Mouse (Mus musculus): Measurements from ENCODE around the gene Wdr64. TPM values are rescaled to one million over a fixed set of nuclear protein-coding genes. Genes with fewer than 3 reads are reported as not detected.
A peak's percentile ranks its signal among the peaks of the same experiment; 100 is the strongest.

The Wdr64 gene
- total and polyA plus RNA-seq, 2 experiments from 2014 or later = not detected

DNA sequence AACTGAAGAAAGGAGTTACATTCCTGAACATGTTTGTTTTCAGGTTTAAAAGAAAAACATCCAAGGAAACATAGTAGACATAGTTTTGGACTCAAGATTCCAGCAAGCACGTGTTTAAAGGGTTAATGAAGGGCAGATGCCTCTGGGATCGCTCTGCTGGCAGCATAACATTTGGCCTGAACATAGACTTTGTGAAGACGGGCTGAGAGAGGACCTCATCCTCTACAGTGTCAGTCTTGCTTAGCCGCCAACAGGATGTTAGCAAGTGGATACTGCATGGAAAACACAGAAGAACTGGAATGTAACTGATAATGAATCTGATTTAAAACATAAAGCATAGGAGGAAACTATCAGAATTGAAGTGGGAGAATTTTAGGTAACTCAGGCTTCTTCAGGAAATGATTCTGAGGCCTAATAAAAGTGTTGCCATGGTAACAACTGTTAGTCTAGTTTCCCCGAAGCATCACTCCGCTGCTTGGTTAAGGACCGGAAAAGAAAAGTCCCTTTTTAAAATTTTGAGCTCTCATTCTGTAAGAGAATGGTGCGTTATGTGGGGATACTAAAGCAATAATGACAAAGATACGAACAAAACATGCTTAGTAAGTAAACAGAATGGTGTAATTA is 125.5 kb downstream of the Wdr64 start:
- peak; percentile 58; the same call in 1 of the 2 replicates for ATAC-seq
- Histone ChIP-seq H3K4me3 (ENCODE audit: low read length) (no peak overlapping the region), H3K4me1 (ENCODE audit: insufficient read depth, low read length) (0 out of 2 replicates have a peak, but pooled peaks cover 2% of the 10 kb centered on the region), H3K27ac (no peak overlapping the region), H3K9ac (replicated peaks; ENCODE audit: low read length) (no peak overlapping the region), H3K4me2 (ENCODE audit: low read depth, low read length) (no peak overlapping the region), H3K9me3 (ENCODE audit: low read length) (no peaks in the 10 kb centered on the region), H3K36me3 (ENCODE audit: insufficient read depth, low read length) (no peaks in the 10 kb centered on the region), H3K27me3 (ENCODE audit: insufficient read depth, low read length) (no peaks in the 10 kb centered on the region)
- 41% methylated on average over 9 of the region's 9 CpGs for WGBS
- peak; percentile 70 for DNase-seq (ENCODE audit: low spot score)
- TF ChIP-seq CTCF (IDR thresholded peaks at IDR 0.05; ENCODE audit: low read depth) = no peak

DNA sequence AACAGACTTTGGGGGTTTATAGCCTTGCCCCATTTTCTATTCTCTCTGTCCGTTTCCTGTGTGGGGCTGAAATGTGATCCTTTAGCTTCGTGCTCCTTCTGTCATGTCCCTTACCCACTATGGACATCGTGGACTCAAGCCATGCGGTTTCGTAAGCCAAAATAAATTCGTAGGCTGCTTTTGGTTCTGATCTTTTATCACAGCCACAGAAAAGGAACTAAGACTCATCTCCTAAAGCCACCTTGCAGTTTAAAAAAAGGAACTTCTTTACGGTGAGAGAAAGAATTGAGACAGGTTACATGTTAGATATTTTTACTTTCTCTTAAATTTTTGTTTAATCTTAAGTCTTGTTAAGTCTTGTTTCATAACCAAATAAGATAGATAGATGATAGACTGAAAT is 130.1 kb downstream of the Wdr64 start:
- Histone ChIP-seq H3K9me3 (ENCODE audit: low read length) (no peaks in the 10 kb centered on the region), H3K9ac (replicated peaks; ENCODE audit: low read length) (no peak overlapping the region), H3K4me3 (ENCODE audit: low read length) (no peak overlapping the region), H3K36me3 (ENCODE audit: insufficient read depth, low read length) (no peaks in the 10 kb centered on the region), H3K4me1 (ENCODE audit: insufficient read depth, low read length) (0 out of 2 replicates have a peak, but pooled peaks cover 2% of the 10 kb centered on the region), H3K27ac (no peak overlapping the region), H3K27me3 (ENCODE audit: insufficient read depth, low read length) (no peaks in the 10 kb centered on the region), H3K4me2 (ENCODE audit: low read depth, low read length) (no peak overlapping the region)
- TF ChIP-seq CTCF (IDR thresholded peaks at IDR 0.05; ENCODE audit: low read depth) = no peak
- 89% methylated on average over 7 of the region's 7 CpGs for WGBS
- DNase-seq (ENCODE audit: low spot score) (no peak), ATAC-seq (no peak)

DNA sequence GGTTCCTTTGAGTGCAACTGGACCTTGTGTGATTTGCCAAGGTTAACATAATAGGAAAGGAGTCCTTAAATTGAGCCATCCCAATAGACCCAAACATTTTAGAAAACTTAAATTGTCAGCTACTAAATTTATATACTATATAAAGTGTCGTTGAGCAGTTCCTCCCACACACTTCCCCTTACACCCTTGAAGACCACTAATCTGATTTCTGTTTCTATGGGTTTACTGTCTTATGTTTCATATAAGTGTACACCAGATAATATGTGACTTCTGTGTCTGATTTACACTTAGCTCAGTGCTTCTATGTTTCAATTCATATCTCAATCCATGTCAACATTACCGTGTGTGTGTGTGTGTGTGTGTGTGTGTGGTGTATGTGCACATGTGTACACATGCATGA is 130.8 kb downstream of the Wdr64 start:
- ATAC-seq (no peak), DNase-seq (ENCODE audit: low spot score) (no peak)
- Histone ChIP-seq H3K9me3 (ENCODE audit: low read length) (no peaks in the 10 kb centered on the region), H3K4me2 (ENCODE audit: low read depth, low read length) (no peak overlapping the region), H3K9ac (replicated peaks; ENCODE audit: low read length) (no peak overlapping the region), H3K4me1 (ENCODE audit: insufficient read depth, low read length) (0 out of 2 replicates have a peak, but pooled peaks cover 1% of the 10 kb centered on the region), H3K36me3 (ENCODE audit: insufficient read depth, low read length) (no peaks in the 10 kb centered on the region), H3K27ac (no peak overlapping the region), H3K4me3 (ENCODE audit: low read length) (no peak overlapping the region), H3K27me3 (ENCODE audit: insufficient read depth, low read length) (no peaks in the 10 kb centered on the region)
- no peak for TF ChIP-seq CTCF (IDR thresholded peaks at IDR 0.05; ENCODE audit: low read depth)
- WGBS = 90% methylated on average over 2 of the region's 2 CpGs

DNA sequence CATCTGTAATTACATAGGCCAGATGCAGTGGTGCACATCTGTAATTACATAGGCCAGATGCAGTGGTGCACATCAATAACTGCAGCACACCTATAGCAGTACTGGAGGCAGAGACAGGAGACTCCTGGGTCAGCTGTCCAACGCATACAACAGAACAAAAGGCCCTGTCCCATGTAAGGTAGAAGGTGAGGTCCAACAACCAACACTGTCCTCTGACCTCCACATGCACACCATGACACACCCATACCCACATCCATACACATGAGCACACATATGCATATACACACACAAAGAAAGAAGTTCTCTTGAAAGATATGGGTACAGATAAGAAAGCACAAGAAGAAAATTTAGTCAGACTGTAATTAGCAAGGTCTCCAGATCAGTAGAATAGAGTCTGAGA is 157.1 kb downstream of the Wdr64 start:
- no peak for DNase-seq (ENCODE audit: low spot score)
- ATAC-seq = no peak
- no peaks in the 10 kb centered on the region for H3K9me3 ChIP-seq (ENCODE audit: low read length)
- no peaks in the 10 kb centered on the region for H3K27me3 ChIP-seq (ENCODE audit: insufficient read depth, low read length)
- no peak overlapping the region for H3K9ac ChIP-seq (replicated peaks; ENCODE audit: low read length)
- no peak for TF ChIP-seq CTCF (IDR thresholded peaks at IDR 0.05; ENCODE audit: low read depth)
- H3K4me1 ChIP-seq (ENCODE audit: insufficient read depth, low read length) = no peaks in the 10 kb centered on the region
- no peak overlapping the region for H3K27ac ChIP-seq
- H3K4me2 ChIP-seq (ENCODE audit: low read depth, low read length) = no peak overlapping the region
- 90% methylated on average over 1 of the region's 1 CpGs for WGBS
- H3K4me3 ChIP-seq (ENCODE audit: low read length) = no peak overlapping the region
- no peaks in the 10 kb centered on the region for H3K36me3 ChIP-seq (ENCODE audit: insufficient read depth, low read length)

Other genes with a start within 250 kb of the Wdr64 start
- gene Rgs7, start 206.1 kb upstream of the Wdr64 start, total RNA-seq (2014; rRNA removed) = 32.5 and 35.2 TPM in 2 replicates
- gene Rgs7, start 206.1 kb upstream of the Wdr64 start, polyA plus RNA-seq (2015; fragmentation: Nextera tagmentation; extraction: Ambion mirVana) = 40.8 and 41.6 TPM in 2 replicates
- gene Kmo, start 78.2 kb upstream of the Wdr64 start, total RNA-seq (2014; rRNA removed) = 0.21 TPM in 1 of 2 replicates, not detected in the other
- 0.08 and 0.13 TPM in 2 replicates for gene Kmo, start 78.2 kb upstream of the Wdr64 start, polyA plus RNA-seq (2015; fragmentation: Nextera tagmentation; extraction: Ambion mirVana)
- 59.2 and 67.8 TPM in 2 replicates for gene Fh1, start 73.0 kb upstream of the Wdr64 start, total RNA-seq (2014; rRNA removed)
- 113 and 114 TPM in 2 replicates for gene Fh1, start 73.0 kb upstream of the Wdr64 start, polyA plus RNA-seq (2015; fragmentation: Nextera tagmentation; extraction: Ambion mirVana)
- gene Opn3, start 5.8 kb upstream of the Wdr64 start, total RNA-seq (2014; rRNA removed) = 14.8 and 17.4 TPM in 2 replicates
- 8.3 and 8.6 TPM in 2 replicates for gene Opn3, start 5.8 kb upstream of the Wdr64 start, polyA plus RNA-seq (2015; fragmentation: Nextera tagmentation; extraction: Ambion mirVana)
- 18.2 and 29.4 TPM in 2 replicates for gene Chml, start 5.7 kb upstream of the Wdr64 start, total RNA-seq (2014; rRNA removed)
- gene Chml, start 5.7 kb upstream of the Wdr64 start, polyA plus RNA-seq (2015; fragmentation: Nextera tagmentation; extraction: Ambion mirVana) = 2.5 and 2.7 TPM in 2 replicates
- gene Exo1, start 182.0 kb downstream of the Wdr64 start, total RNA-seq (2014; rRNA removed) = 3.2 and 3.5 TPM in 2 replicates
- 4.8 and 7.3 TPM in 2 replicates for gene Exo1, start 182.0 kb downstream of the Wdr64 start, polyA plus RNA-seq (2015; fragmentation: Nextera tagmentation; extraction: Ambion mirVana)
- not detected in 2 replicates for gene Gm38100, start 221.7 kb downstream of the Wdr64 start, total RNA-seq (2014; rRNA removed)
- gene Gm38100, start 221.7 kb downstream of the Wdr64 start, polyA plus RNA-seq (2015; fragmentation: Nextera tagmentation; extraction: Ambion mirVana) = not detected in 2 replicates